Mouse (Mus musculus): ENCODE measurements around the gene P2rx5. TPM values are rescaled to one million over a fixed set of nuclear protein-coding genes. Genes with fewer than 3 reads are reported as not detected.

The P2rx5 gene
- polyA plus RNA-seq, 1 experiment from 2014 or later = 0.45 TPM

GRCm38 (mm10) chr11:73199879-73200278 lies 39.7 kb downstream of the P2rx5 start:
- H3K4me3 ChIP-seq (ENCODE audit: low read depth, low read length) = peak overlapping the region; percentile 60
- peak overlapping the region; percentile 64 for H3K9ac ChIP-seq (ENCODE audit: low read depth, low read length)
- H3K4me1 ChIP-seq (replicated peaks; ENCODE audit: control insufficient read depth, insufficient read depth, low read length) = no peaks in the 10 kb centered on the region
- 5% methylated on average over 12 of the region's 12 CpGs for WGBS
- no peak overlapping the region for H3K27ac ChIP-seq (ENCODE audit: low read depth, low read length)
- H3K36me3 ChIP-seq (ENCODE audit: control insufficient read depth, insufficient read depth, low read length) = no peaks in the 10 kb centered on the region
- no peaks in the 10 kb centered on the region for H3K9me3 ChIP-seq (ENCODE audit: control insufficient read depth, low read length)
- ATAC-seq (ENCODE audit: low FRiP score) (peak; percentile 1; the same call in 1 of the 2 replicates), DNase-seq (ENCODE audit: low spot score) (no peak)
- no peaks in the 10 kb centered on the region for H3K27me3 ChIP-seq (ENCODE audit: control insufficient read depth, insufficient read depth, low read length)
- H3K4me2 ChIP-seq (replicated peaks; ENCODE audit: low read depth, low read length) = peak overlapping the region; percentile 92

GRCm38 (mm10) chr11:73201021-73201420 lies 40.8 kb downstream of the P2rx5 start:
- no peaks in the 10 kb centered on the region for H3K27me3 ChIP-seq (ENCODE audit: control insufficient read depth, insufficient read depth, low read length)
- ATAC-seq (ENCODE audit: low FRiP score) (no peak), DNase-seq (ENCODE audit: low spot score) (no peak)
- no peak overlapping the region for H3K9ac ChIP-seq (ENCODE audit: low read depth, low read length)
- no peaks in the 10 kb centered on the region for H3K36me3 ChIP-seq (ENCODE audit: control insufficient read depth, insufficient read depth, low read length)
- H3K4me2 ChIP-seq (replicated peaks; ENCODE audit: low read depth, low read length) = no peak overlapping the region
- no peaks in the 10 kb centered on the region for H3K9me3 ChIP-seq (ENCODE audit: control insufficient read depth, low read length)
- no peak overlapping the region for H3K4me3 ChIP-seq (ENCODE audit: low read depth, low read length)
- no peak overlapping the region for H3K27ac ChIP-seq (ENCODE audit: low read depth, low read length)
- 77% methylated on average over 2 of the region's 2 CpGs for WGBS
- H3K4me1 ChIP-seq (replicated peaks; ENCODE audit: control insufficient read depth, insufficient read depth, low read length) = no peaks in the 10 kb centered on the region

GRCm38 (mm10) chr11:73201597-73201996 lies 41.4 kb downstream of the P2rx5 start:
- ATAC-seq (ENCODE audit: low FRiP score) = no peak

DNA sequence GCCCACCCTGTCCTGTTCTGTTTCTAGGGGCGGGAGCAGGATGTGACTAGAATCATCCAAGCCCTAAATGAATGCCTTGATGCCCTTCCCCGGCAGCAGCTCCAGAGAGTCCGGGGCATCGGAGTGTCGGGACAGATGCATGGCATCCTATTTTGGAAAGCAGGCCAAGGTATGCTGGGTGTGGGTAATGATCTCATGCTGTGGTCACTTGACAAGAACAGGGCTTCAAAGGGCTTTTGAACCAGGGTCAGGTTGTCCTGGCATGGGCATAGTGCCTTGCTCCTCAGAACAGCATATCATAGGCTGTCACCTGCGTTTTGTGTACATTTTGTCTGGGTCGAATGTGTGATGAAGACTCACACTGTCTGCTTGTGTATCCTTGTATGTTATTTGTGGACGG lies 43.7 kb downstream of the P2rx5 start:
- no peak for ATAC-seq (ENCODE audit: low FRiP score)
- Histone ChIP-seq H3K36me3 (ENCODE audit: control insufficient read depth, insufficient read depth, low read length) (no peaks in the 10 kb centered on the region), H3K4me2 (replicated peaks; ENCODE audit: low read depth, low read length) (no peak overlapping the region), H3K4me3 (ENCODE audit: low read depth, low read length) (no peak overlapping the region), H3K9ac (ENCODE audit: low read depth, low read length) (no peak overlapping the region), H3K9me3 (ENCODE audit: control insufficient read depth, low read length) (no peaks in the 10 kb centered on the region), H3K27me3 (ENCODE audit: control insufficient read depth, insufficient read depth, low read length) (no peaks in the 10 kb centered on the region), H3K27ac (ENCODE audit: low read depth, low read length) (no peak overlapping the region), H3K4me1 (replicated peaks; ENCODE audit: control insufficient read depth, insufficient read depth, low read length) (no peaks in the 10 kb centered on the region)
- 87% methylated on average over 8 of the region's 8 CpGs for WGBS
- DNase-seq (ENCODE audit: low spot score) = no peak

More at GRCm38 (mm10) chr11:73201597-73201996, 41.4 kb downstream of the P2rx5 start:
- no peak overlapping the region for H3K4me3 ChIP-seq (ENCODE audit: low read depth, low read length)
- no peaks in the 10 kb centered on the region for H3K4me1 ChIP-seq (replicated peaks; ENCODE audit: control insufficient read depth, insufficient read depth, low read length)
- DNase-seq (ENCODE audit: low spot score) = peak; percentile 22
- H3K27ac ChIP-seq (ENCODE audit: low read depth, low read length) = no peak overlapping the region
- H3K36me3 ChIP-seq (ENCODE audit: control insufficient read depth, insufficient read depth, low read length) = no peaks in the 10 kb centered on the region
- H3K9me3 ChIP-seq (ENCODE audit: control insufficient read depth, low read length) = no peaks in the 10 kb centered on the region
- no peak overlapping the region for H3K9ac ChIP-seq (ENCODE audit: low read depth, low read length)
- H3K4me2 ChIP-seq (replicated peaks; ENCODE audit: low read depth, low read length) = no peak overlapping the region
- WGBS = 37% methylated on average over 4 of the region's 4 CpGs
- H3K27me3 ChIP-seq (ENCODE audit: control insufficient read depth, insufficient read depth, low read length) = no peaks in the 10 kb centered on the region

- 71% methylated on average over 7 of the region's 7 CpGs for WGBS
Measured at GRCm38 (mm10) chr11:73205194-73205593, 45.0 kb downstream of the P2rx5 start.

DNA sequence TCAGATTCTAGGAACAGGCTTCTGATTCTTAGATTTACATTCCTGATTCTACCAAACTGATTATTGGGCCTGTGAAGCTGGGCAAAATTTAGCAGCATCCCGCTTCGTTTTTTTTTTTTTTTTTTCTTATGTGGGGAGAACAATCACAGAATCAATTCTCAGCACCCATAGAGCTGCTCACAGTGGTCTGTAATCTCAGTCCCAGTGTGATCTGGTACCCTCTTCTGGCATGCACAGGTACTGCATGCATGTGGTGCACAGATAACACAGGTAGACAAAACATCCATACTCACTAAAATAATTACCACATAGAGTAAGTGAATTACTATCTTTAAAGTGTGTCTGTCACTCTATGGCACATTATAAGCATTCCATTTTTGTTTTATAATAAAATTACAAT lies 47.4 kb downstream of the P2rx5 start:
- no peak overlapping the region for H3K27ac ChIP-seq (ENCODE audit: low read depth, low read length)
- ATAC-seq (ENCODE audit: low FRiP score) (no peak), DNase-seq (ENCODE audit: low spot score) (no peak)
- no peaks in the 10 kb centered on the region for H3K9me3 ChIP-seq (ENCODE audit: control insufficient read depth, low read length)
- WGBS = 69% methylated on average over 2 of the region's 2 CpGs
- H3K9ac ChIP-seq (ENCODE audit: low read depth, low read length) = no peak overlapping the region
- H3K36me3 ChIP-seq (ENCODE audit: control insufficient read depth, insufficient read depth, low read length) = no peaks in the 10 kb centered on the region
- H3K4me1 ChIP-seq (replicated peaks; ENCODE audit: control insufficient read depth, insufficient read depth, low read length) = no peaks in the 10 kb centered on the region
- H3K27me3 ChIP-seq (ENCODE audit: control insufficient read depth, insufficient read depth, low read length) = no peaks in the 10 kb centered on the region
- H3K4me2 ChIP-seq (replicated peaks; ENCODE audit: low read depth, low read length) = no peak overlapping the region
- no peak overlapping the region for H3K4me3 ChIP-seq (ENCODE audit: low read depth, low read length)

More at GRCm38 (mm10) chr11:73205194-73205593, 45.0 kb downstream of the P2rx5 start:
- H3K27me3 ChIP-seq (ENCODE audit: control insufficient read depth, insufficient read depth, low read length) = no peaks in the 10 kb centered on the region
- DNase-seq (ENCODE audit: low spot score) (no peak), ATAC-seq (ENCODE audit: low FRiP score) (no peak)
- no peaks in the 10 kb centered on the region for H3K9me3 ChIP-seq (ENCODE audit: control insufficient read depth, low read length)
- H3K9ac ChIP-seq (ENCODE audit: low read depth, low read length) = no peak overlapping the region
- H3K4me3 ChIP-seq (ENCODE audit: low read depth, low read length) = no peak overlapping the region
- H3K27ac ChIP-seq (ENCODE audit: low read depth, low read length) = no peak overlapping the region
- H3K4me2 ChIP-seq (replicated peaks; ENCODE audit: low read depth, low read length) = no peak overlapping the region
- no peaks in the 10 kb centered on the region for H3K4me1 ChIP-seq (replicated peaks; ENCODE audit: control insufficient read depth, insufficient read depth, low read length)
- H3K36me3 ChIP-seq (ENCODE audit: control insufficient read depth, insufficient read depth, low read length) = no peaks in the 10 kb centered on the region

- H3K4me1 ChIP-seq (replicated peaks; ENCODE audit: control insufficient read depth, insufficient read depth, low read length) = no peaks in the 10 kb centered on the region
- no peak overlapping the region for H3K4me2 ChIP-seq (replicated peaks; ENCODE audit: low read depth, low read length)
- ATAC-seq (ENCODE audit: low FRiP score) = no peak
- H3K9ac ChIP-seq (ENCODE audit: low read depth, low read length) = no peak overlapping the region
- DNase-seq (ENCODE audit: low spot score) = no peak
- no peaks in the 10 kb centered on the region for H3K36me3 ChIP-seq (ENCODE audit: control insufficient read depth, insufficient read depth, low read length)
- H3K27ac ChIP-seq (ENCODE audit: low read depth, low read length) = no peak overlapping the region
- H3K4me3 ChIP-seq (ENCODE audit: low read depth, low read length) = no peak overlapping the region
- no peaks in the 10 kb centered on the region for H3K9me3 ChIP-seq (ENCODE audit: control insufficient read depth, low read length)
- WGBS = 73% methylated on average over 3 of the region's 3 CpGs
- no peaks in the 10 kb centered on the region for H3K27me3 ChIP-seq (ENCODE audit: control insufficient read depth, insufficient read depth, low read length)
Measured at GRCm38 (mm10) chr11:73213956-73214355, 53.7 kb downstream of the P2rx5 start.

- H3K27ac ChIP-seq (ENCODE audit: low read depth, low read length) = no peak overlapping the region
- no peak overlapping the region for H3K4me3 ChIP-seq (ENCODE audit: low read depth, low read length)
- H3K4me2 ChIP-seq (replicated peaks; ENCODE audit: low read depth, low read length) = no peak overlapping the region
- 71% methylated on average over 2 of the region's 2 CpGs for WGBS
- H3K27me3 ChIP-seq (ENCODE audit: control insufficient read depth, insufficient read depth, low read length) = no peaks in the 10 kb centered on the region
- no peak for DNase-seq (ENCODE audit: low spot score)
- no peaks in the 10 kb centered on the region for H3K36me3 ChIP-seq (ENCODE audit: control insufficient read depth, insufficient read depth, low read length)
- H3K4me1 ChIP-seq (replicated peaks; ENCODE audit: control insufficient read depth, insufficient read depth, low read length) = no peaks in the 10 kb centered on the region
- H3K9ac ChIP-seq (ENCODE audit: low read depth, low read length) = no peak overlapping the region
- no peak for ATAC-seq (ENCODE audit: low FRiP score)
- no peaks in the 10 kb centered on the region for H3K9me3 ChIP-seq (ENCODE audit: control insufficient read depth, low read length)
Measured at GRCm38 (mm10) chr11:73219671-73220070, 59.5 kb downstream of the P2rx5 start.

GRCm38 (mm10) chr11:73220651-73221050 lies 60.4 kb downstream of the P2rx5 start:
- WGBS = 83% methylated on average over 1 of the region's 1 CpGs
- no peak overlapping the region for H3K4me3 ChIP-seq (ENCODE audit: low read depth, low read length)
- H3K9me3 ChIP-seq (ENCODE audit: control insufficient read depth, low read length) = no peaks in the 10 kb centered on the region
- H3K36me3 ChIP-seq (ENCODE audit: control insufficient read depth, insufficient read depth, low read length) = no peaks in the 10 kb centered on the region
- H3K9ac ChIP-seq (ENCODE audit: low read depth, low read length) = no peak overlapping the region
- DNase-seq (ENCODE audit: low spot score) (no peak), ATAC-seq (ENCODE audit: low FRiP score) (no peak)
- no peak overlapping the region for H3K4me2 ChIP-seq (replicated peaks; ENCODE audit: low read depth, low read length)
- H3K27ac ChIP-seq (ENCODE audit: low read depth, low read length) = no peak overlapping the region
- H3K4me1 ChIP-seq (replicated peaks; ENCODE audit: control insufficient read depth, insufficient read depth, low read length) = no peaks in the 10 kb centered on the region
- H3K27me3 ChIP-seq (ENCODE audit: control insufficient read depth, insufficient read depth, low read length) = no peaks in the 10 kb centered on the region
